In genomic region chr19:12708458-12708857, GRCm38 (mm10) we compare ENCODE assay signal across 26 mouse cellular contexts. TPM values are rescaled to one million over a fixed set of nuclear protein-coding genes. Genes with fewer than 3 reads are reported as not detected.
"Had no signal": no experiment of that assay in that cellular context is flagged by ENCODE, and none has a peak within 500 bp of the region (broad histone marks: within the 10 kb centered on the region; RNA-seq: fewer than 3 reads in every experiment).

No protein-coding gene starts in this region.

- H3K4me2 ChIP-seq: limb, embryonic 12.5 days; limb, embryonic 15.5 days; liver, embryonic 12.5 days; liver, embryonic 15.5 days; midbrain, embryonic 11.5 days; neural tube, embryonic 12.5 days; neural tube, embryonic 15.5 days; stomach, embryonic 15.5 days had no signal

- H3K27ac ChIP-seq: hindbrain, postnatal 0 days; layer of hippocampus, adult 2 months; limb, embryonic 12.5 days; limb, embryonic 15.5 days; liver, embryonic 12.5 days; liver, embryonic 15.5 days; neural tube, embryonic 12.5 days; neural tube, embryonic 15.5 days; stomach, embryonic 15.5 days had no signal

- H3K9me3 ChIP-seq: limb, embryonic 12.5 days; limb, embryonic 15.5 days; liver, embryonic 12.5 days; liver, embryonic 15.5 days; neural tube, embryonic 12.5 days; neural tube, embryonic 15.5 days; stomach, embryonic 15.5 days had no signal

- H3K27me3 ChIP-seq: limb, embryonic 12.5 days; limb, embryonic 15.5 days; liver, embryonic 12.5 days; liver, embryonic 15.5 days; neural tube, embryonic 12.5 days; neural tube, embryonic 15.5 days; stomach, embryonic 15.5 days had no signal

- ATAC-seq: hindbrain, postnatal 0 days; inflammation-experienced regulatory T-cells, adult 6 months; intestine, embryonic 16.5 days; liver, embryonic 12.5 days had no signal

- DNase-seq: left cerebral cortex, postnatal 4 days; lung, adult 2 months; lung, postnatal 14 days; lung, postnatal 4 days; midbrain, embryonic 14.5 days; right cerebral cortex, adult 18-20 months; right cerebral cortex, postnatal 14 days; right cerebral cortex, postnatal 4 days; thymus, adult 18-20 months; thymus, postnatal 36 days had no signal

- H3K4me3 ChIP-seq: layer of hippocampus, adult 2 months; limb, embryonic 12.5 days; limb, embryonic 15.5 days; liver, embryonic 12.5 days; liver, embryonic 15.5 days; neural tube, embryonic 12.5 days; neural tube, embryonic 15.5 days; stomach, embryonic 15.5 days had no signal

- H3K36me3 ChIP-seq: limb, embryonic 12.5 days; limb, embryonic 15.5 days; liver, embryonic 12.5 days; liver, embryonic 15.5 days; neural tube, embryonic 12.5 days; neural tube, embryonic 15.5 days; stomach, embryonic 15.5 days had no signal

- H3K4me1 ChIP-seq: limb, embryonic 12.5 days; limb, embryonic 15.5 days; liver, embryonic 12.5 days; liver, embryonic 15.5 days; neural tube, embryonic 12.5 days; neural tube, embryonic 15.5 days; stomach, embryonic 15.5 days had no signal

- H3K9ac ChIP-seq: limb, embryonic 12.5 days; limb, embryonic 15.5 days; liver, embryonic 12.5 days; liver, embryonic 15.5 days; neural tube, embryonic 12.5 days; neural tube, embryonic 15.5 days; stomach, embryonic 15.5 days had no signal

RNA-seq across cellular contexts. Expression of gene Keg1, which starts 12.9 kb away (rescaled TPM):
- polyA plus RNA-seq: hindbrain, postnatal 0 days; inflammation-experienced regulatory T-cells, adult 6 months; large intestine, adult 2 months; limb, embryonic 12.5 days; limb, embryonic 15.5 days; lung, embryonic 16.5 days; midbrain, embryonic 11.5 days; midbrain, embryonic 14.5 days; neural tube, embryonic 12.5 days; neural tube, embryonic 15.5 days; testis, adult 2 months; urinary bladder, adult 2 months had no signal

RNA-seq across cellular contexts. Expression of gene Olfr1443, which starts 30.5 kb away (rescaled TPM):
- polyA plus RNA-seq: hindbrain, postnatal 0 days; inflammation-experienced regulatory T-cells, adult 6 months; intestine, embryonic 16.5 days; large intestine, adult 2 months; limb, embryonic 12.5 days; limb, embryonic 15.5 days; liver, embryonic 12.5 days; liver, embryonic 15.5 days; lung, adult 2 months; lung, embryonic 16.5 days; midbrain, embryonic 11.5 days; midbrain, embryonic 14.5 days; neural tube, embryonic 12.5 days; neural tube, embryonic 15.5 days; stomach, embryonic 15.5 days; testis, adult 2 months; urinary bladder, adult 2 months had no signal

RNA-seq across cellular contexts. Expression of gene Olfr1442, which starts 38.2 kb away (rescaled TPM):
- polyA plus RNA-seq: hindbrain, postnatal 0 days; inflammation-experienced regulatory T-cells, adult 6 months; intestine, embryonic 16.5 days; large intestine, adult 2 months; limb, embryonic 12.5 days; limb, embryonic 15.5 days; liver, embryonic 12.5 days; liver, embryonic 15.5 days; lung, adult 2 months; lung, embryonic 16.5 days; midbrain, embryonic 11.5 days; midbrain, embryonic 14.5 days; neural tube, embryonic 12.5 days; neural tube, embryonic 15.5 days; stomach, embryonic 15.5 days; testis, adult 2 months; urinary bladder, adult 2 months had no signal

RNA-seq across cellular contexts. Expression of gene Cntf, which starts 57.0 kb away (rescaled TPM):
- polyA plus RNA-seq: midbrain, embryonic 14.5 days had no signal
